ENCODE assay signal across 16 mouse cellular contexts in the genomic region with DNA sequence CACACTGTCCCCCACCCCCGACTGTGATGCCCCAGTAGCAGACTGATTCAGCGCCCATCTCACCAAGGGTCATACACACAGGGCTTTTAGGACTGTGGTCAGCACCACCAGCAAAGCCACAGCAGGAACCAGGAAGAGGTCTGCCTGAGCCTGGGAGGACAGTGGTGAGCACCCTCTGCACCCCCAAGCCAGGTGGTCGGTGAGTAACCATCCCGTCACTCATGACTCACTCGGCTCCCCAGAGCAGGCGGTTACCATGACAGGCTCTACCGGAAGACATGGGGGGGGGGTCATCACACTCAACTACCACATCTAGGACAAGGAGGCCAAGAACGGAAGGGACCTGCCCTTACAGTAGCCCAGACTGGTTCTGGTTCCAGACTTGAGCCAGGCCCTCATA. TPM values are rescaled to one million over a fixed set of nuclear protein-coding genes. Genes with fewer than 3 reads are reported as not detected.
DNase-seq lines count a peak whose midpoint lies in the region; ATAC-seq lines count a peak whose summit lies in the region.
"Had no signal": no experiment of that assay in that cellular context is flagged by ENCODE, and none has a peak within 500 bp of the region (broad histone marks: within the 10 kb centered on the region; RNA-seq: fewer than 3 reads in every experiment).

No protein-coding gene starts in this region.

- peak overlapping the region; percentile 4; the same call in 1 of the 2 replicates for H3K4me2 ChIP-seq in neural tube, embryonic 11.5 days (ENCODE audit: low read depth)
- H3K4me2 ChIP-seq in hindbrain, embryonic 14.5 days (replicated peaks): peak overlapping the region; percentile 100
- H3K4me2 ChIP-seq in neural tube, embryonic 14.5 days (ENCODE audit: low read depth, low read length): 0 out of 2 replicates have a peak overlapping the region, but pooled peaks have one; percentile 14
- H3K4me2 ChIP-seq: embryonic facial prominence, embryonic 12.5 days had no signal

- intact Hi-C loops in left cerebral cortex, postnatal 4 days (cut with DNase I): loop anchor here (10.0 kb wide), 1 partner anchor 80 kb away; no protein-coding TSS in a partner anchor

- no peak for DNase-seq in neural tube, embryonic 11.5 days (ENCODE audit: low spot score)
- no peak for DNase-seq in neural tube, embryonic 10.5 days (ENCODE audit: extremely low spot score, low spot score)
- DNase-seq in forebrain, embryonic 10.5 days (ENCODE audit: extremely low spot score, low spot score): no peak
- DNase-seq in hindbrain, embryonic 14.5 days (ENCODE audit: low spot score): no peak
- DNase-seq in left cerebral cortex, postnatal 4 days: no peak
- no peak for DNase-seq in yolk sac, embryonic 10.5 days (ENCODE audit: low spot score)
- no peak for DNase-seq in adrenal gland, postnatal 4 days (ENCODE audit: low spot score in 2 of 2)
- DNase-seq: adrenal gland, adult 8-10 months; cerebellum, postnatal 36 days; layer of hippocampus, postnatal 36 days; lung, adult 18-20 months; thymus, postnatal 25 days had no signal

- no peaks in the 10 kb centered on the region for H3K9me3 ChIP-seq in neural tube, embryonic 11.5 days (ENCODE audit: control insufficient read depth, low read length)
- no peaks in the 10 kb centered on the region for H3K9me3 ChIP-seq in forebrain, embryonic 10.5 days
- H3K9me3 ChIP-seq in hindbrain, embryonic 14.5 days (ENCODE audit: control insufficient read depth, low read length): no peaks in the 10 kb centered on the region
- H3K9me3 ChIP-seq in neural tube, embryonic 14.5 days (ENCODE audit: control insufficient read depth, low read length): no peaks in the 10 kb centered on the region
- H3K9me3 ChIP-seq: embryonic facial prominence, embryonic 12.5 days had no signal

- ATAC-seq in neural tube, embryonic 11.5 days (ENCODE audit: insufficient read depth, low FRiP score, low TSS enrichment): no peak
- ATAC-seq in hindbrain, embryonic 14.5 days (ENCODE audit: low FRiP score): no peak
- no peak for ATAC-seq in neural tube, embryonic 14.5 days (ENCODE audit: low read depth)

- peaks cover 45% of the 10 kb centered on the region for H3K27me3 ChIP-seq in neural tube, embryonic 11.5 days (ENCODE audit: control insufficient read depth, insufficient read depth, low read length)
- H3K27me3 ChIP-seq in forebrain, embryonic 10.5 days (ENCODE audit: poor library complexity, severe bottlenecking): peaks cover 82% of the 10 kb centered on the region
- peaks cover 37% of the 10 kb centered on the region for H3K27me3 ChIP-seq in hindbrain, embryonic 14.5 days (ENCODE audit: control insufficient read depth, insufficient read depth, low read length)
- peaks cover 11% of the 10 kb centered on the region; the same call in 1 of the 2 replicates for H3K27me3 ChIP-seq in neural tube, embryonic 14.5 days (ENCODE audit: control insufficient read depth, insufficient read depth, low read length)

- no peaks in the 10 kb centered on the region for H3K36me3 ChIP-seq in neural tube, embryonic 11.5 days (ENCODE audit: control insufficient read depth, insufficient read depth, low read length)
- H3K36me3 ChIP-seq in forebrain, embryonic 10.5 days (replicated peaks): peaks cover 40% of the 10 kb centered on the region
- H3K36me3 ChIP-seq in hindbrain, embryonic 14.5 days (replicated peaks; ENCODE audit: control insufficient read depth, insufficient read depth): no peaks in the 10 kb centered on the region
- no peaks in the 10 kb centered on the region for H3K36me3 ChIP-seq in neural tube, embryonic 14.5 days (ENCODE audit: control insufficient read depth, insufficient read depth, low read length)
- H3K36me3 ChIP-seq: embryonic facial prominence, embryonic 12.5 days had no signal

- H3K9ac ChIP-seq in neural tube, embryonic 11.5 days (ENCODE audit: low read length): no peak overlapping the region
- H3K9ac ChIP-seq in hindbrain, embryonic 14.5 days: no peak overlapping the region
- H3K9ac ChIP-seq in neural tube, embryonic 14.5 days (replicated peaks; ENCODE audit: low read depth, low read length): no peak overlapping the region
- H3K9ac ChIP-seq: embryonic facial prominence, embryonic 12.5 days had no signal

- 86% methylated on average over 8 of the region's 8 CpGs for WGBS in neural tube, embryonic 11.5 days
- 74% methylated on average over 8 of the region's 8 CpGs for WGBS in forebrain, embryonic 10.5 days
- 69% methylated on average over 8 of the region's 8 CpGs for WGBS in hindbrain, embryonic 14.5 days
- WGBS in neural tube, embryonic 14.5 days: 75% methylated on average over 8 of the region's 8 CpGs

- no peak overlapping the region for H3K27ac ChIP-seq in neural tube, embryonic 11.5 days (ENCODE audit: low read depth, low read length)
- peak overlapping the region; percentile 96 for H3K27ac ChIP-seq in forebrain, embryonic 10.5 days
- H3K27ac ChIP-seq in hindbrain, embryonic 14.5 days: no peak overlapping the region
- no peak overlapping the region for H3K27ac ChIP-seq in neural tube, embryonic 14.5 days (ENCODE audit: low read depth, low read length)
- H3K27ac ChIP-seq: embryonic facial prominence, embryonic 12.5 days; stomach, postnatal 0 days had no signal

- H3K4me3 ChIP-seq in neural tube, embryonic 11.5 days (ENCODE audit: low read depth, low read length): no peak overlapping the region
- peak overlapping the region; percentile 80 for H3K4me3 ChIP-seq in forebrain, embryonic 10.5 days
- H3K4me3 ChIP-seq in hindbrain, embryonic 14.5 days (replicated peaks; ENCODE audit: low read length): no peak overlapping the region
- no peak overlapping the region for H3K4me3 ChIP-seq in neural tube, embryonic 14.5 days (ENCODE audit: low read depth, low read length)
- H3K4me3 ChIP-seq: embryonic facial prominence, embryonic 12.5 days had no signal

- H3K4me1 ChIP-seq in neural tube, embryonic 11.5 days (ENCODE audit: control insufficient read depth, insufficient read depth, low read length): peaks cover 36% of the 10 kb centered on the region
- peaks cover 100% of the 10 kb centered on the region for H3K4me1 ChIP-seq in forebrain, embryonic 10.5 days
- peaks cover 22% of the 10 kb centered on the region for H3K4me1 ChIP-seq in hindbrain, embryonic 14.5 days (replicated peaks; ENCODE audit: control insufficient read depth, insufficient read depth, low read length)
- peaks cover 20% of the 10 kb centered on the region for H3K4me1 ChIP-seq in neural tube, embryonic 14.5 days (ENCODE audit: control insufficient read depth, insufficient read depth, low read length)

RNA-seq across cellular contexts. Expression of a gene that starts 7.7 kb away (rescaled TPM):
- 81.7 and 85.1 TPM in 2 replicates for polyA plus RNA-seq in neural tube, embryonic 11.5 days (2014; fragmentation: Nextera tagmentation; extraction: Ambion mirVana)
- polyA plus RNA-seq in forebrain, embryonic 10.5 days (2016; fragmentation: Nextera tagmentation; extraction: Ambion mirVana): 126 and 134 TPM in 2 replicates
- polyA plus RNA-seq in hindbrain, embryonic 14.5 days (2014; fragmentation: Nextera tagmentation; extraction: Ambion mirVana): 28.1 and 30.8 TPM in 2 replicates
- polyA plus RNA-seq in neural tube, embryonic 14.5 days (2014; fragmentation: Nextera tagmentation; extraction: Ambion mirVana): 17.3 and 25.0 TPM in 2 replicates
- total RNA-seq in left cerebral cortex, postnatal 4 days (2021): 10 to 100 TPM; 65.6 to 67.5 TPM
- 1 to 10 TPM in 1 of 2 experiments, under 1 TPM in 1; 0.40 to 1.8 TPM for total RNA-seq in adrenal gland, postnatal 4 days (2021)
- total RNA-seq: neutrophil, adult 5-6 weeks had no signal

Comparison
In these comparisons a context has a peak if more than half of its experiments do, and no peak if none do; other contexts are left out.
1. H3K4me2 ChIP-seq: peak in every context shown above with its lines; median percentile 100 in hindbrain, embryonic 14.5 days; 14 in neural tube, embryonic 14.5 days; 4 in neural tube, embryonic 11.5 days.